Mouse (Mus musculus) stomach, postnatal 0 days (tissue): Measurements from ENCODE around the gene Mt4.

Source experiments
- CTCF ChIP-seq: IDR thresholded peaks from 2 replicates; pipeline ENCODE4 v1.5.1; 2016; ENCODE audit warnings: antibody characterized with exemption, low read depth, mild to moderate bottlenecking, moderate library complexity
- EP300 ChIP-seq: optimal IDR thresholded peaks from 2 replicates; pipeline ENCODE3; 2016; ENCODE audit warnings: antibody characterized with exemption

GRCm38 (mm10) chr8:94180561-94180908 lies 43.5 kb downstream of the Mt4 start:
- TF ChIP-seq CTCF (no peak), EP300 (no peak)
